Mouse (Mus musculus): ENCODE measurements around the gene Lypd5. TPM values are rescaled to one million over a fixed set of nuclear protein-coding genes. Genes with fewer than 3 reads are reported as not detected.

The Lypd5 gene
- polyA plus RNA-seq (2012; ENCODE audit: low replicate concordance), result not detected in 2 replicates

DNA sequence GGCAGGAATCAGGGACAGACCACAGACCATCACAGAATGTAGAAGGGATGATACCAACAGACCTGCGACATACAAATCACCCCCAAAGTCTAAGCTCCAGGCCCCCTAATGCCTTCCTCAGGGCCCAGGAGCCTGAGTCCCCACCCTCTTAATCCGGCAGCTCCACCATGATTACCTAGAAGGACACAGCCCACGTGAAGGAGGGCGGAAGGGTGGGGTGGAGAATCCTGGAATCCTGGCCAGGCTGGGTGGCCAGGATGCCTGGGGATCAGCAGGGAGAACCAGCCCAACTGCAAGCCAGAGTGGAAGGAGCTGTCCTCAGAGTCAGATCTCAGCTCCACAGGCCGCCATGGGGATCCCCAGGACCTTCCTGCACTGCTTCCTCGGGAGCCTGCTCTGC lies at the start of gene Lypd5:
TSS of gene Lypd5 (plus strand) at position 301 of the 400 bp plus-strand sequence.

GRCm38 (mm10) chr7:24300771-24301282 lies 48.2 kb upstream of the Lypd5 start, which contains the start of gene Zfp61:
TSS of gene Zfp61 (minus strand) at chr7:24301232.

DNA sequence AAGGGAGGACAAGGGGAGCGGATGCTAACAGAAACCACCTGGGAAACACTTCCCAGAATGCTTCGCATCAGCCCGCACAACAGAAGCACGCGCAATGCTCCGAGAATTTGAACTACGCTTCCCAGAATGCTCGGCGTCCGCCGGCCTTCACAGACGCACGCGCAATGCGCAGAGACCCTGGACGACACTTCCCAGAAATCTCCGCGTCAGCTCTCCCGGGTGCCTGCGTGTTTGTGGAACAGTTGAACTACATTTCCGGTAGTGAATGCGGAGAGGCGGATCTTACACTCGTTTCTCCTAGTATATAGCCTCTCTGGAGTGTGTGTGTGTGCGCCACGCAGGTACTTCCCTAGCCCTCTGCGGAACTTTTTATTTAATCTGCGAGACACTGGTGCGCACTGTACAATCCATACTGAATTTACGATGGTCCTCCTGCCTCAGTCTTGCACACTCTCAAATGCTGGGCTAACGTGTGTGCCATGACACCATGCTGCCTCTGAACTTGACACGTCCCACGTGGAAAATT lies 32.4 kb upstream of the Lypd5 start, which contains the start of gene Zfp94:
TSS of gene Zfp94 (minus strand) at position 100 of the 526 bp plus-strand sequence.

GRCm38 (mm10) chr7:24333304-24333986 lies 15.6 kb upstream of the Lypd5 start, which contains the start of gene Tescl:
TSS of gene Tescl (minus strand) at chr7:24333936.

GRCm38 (mm10) chr7:24369731-24370541 lies 20.9 kb downstream of the Lypd5 start, which contains the start of gene Kcnn4:
TSS of gene Kcnn4 (plus strand) at chr7:24370263.

GRCm38 (mm10) chr7:24399256-24400081 lies 50.5 kb downstream of the Lypd5 start, which contains the start of gene Smg9:
TSS of gene Smg9 (plus strand) at chr7:24399619.

Other genes with a start within 250 kb of the Lypd5 start
- 0.11 and 0.33 TPM in 2 replicates for gene Zfp112, start 236.9 kb upstream of the Lypd5 start, polyA plus RNA-seq (2012; ENCODE audit: low replicate concordance)
- gene Zfp235, start 215.0 kb upstream of the Lypd5 start, polyA plus RNA-seq (2012; ENCODE audit: low replicate concordance), result 0.20 and 0.44 TPM in 2 replicates
- 0.41 TPM in 1 of 2 replicates, not detected in the other for gene Zfp114, start 174.1 kb upstream of the Lypd5 start, polyA plus RNA-seq (2012; ENCODE audit: low replicate concordance)
- not detected in 2 replicates for gene Zfp111, start 137.8 kb upstream of the Lypd5 start, polyA plus RNA-seq (2012; ENCODE audit: low replicate concordance)
- gene Zfp109, start 111.6 kb upstream of the Lypd5 start, polyA plus RNA-seq (2012; ENCODE audit: low replicate concordance), result 0.56 TPM in 1 of 2 replicates, not detected in the other
- gene Zfp108, start 94.4 kb upstream of the Lypd5 start, polyA plus RNA-seq (2012; ENCODE audit: low replicate concordance), result not detected in 2 replicates
- gene Zfp93, start 78.8 kb upstream of the Lypd5 start, polyA plus RNA-seq (2012; ENCODE audit: low replicate concordance), result 0.33 and 0.41 TPM in 2 replicates
- 1.4 and 3.6 TPM in 2 replicates for gene Zfp61, start 48.0 kb upstream of the Lypd5 start, polyA plus RNA-seq (2012; ENCODE audit: low replicate concordance)
- gene Zfp94, start 32.5 kb upstream of the Lypd5 start, polyA plus RNA-seq (2012; ENCODE audit: low replicate concordance), result 1.3 and 1.9 TPM in 2 replicates
- gene Tescl, start 15.3 kb upstream of the Lypd5 start, polyA plus RNA-seq (2012; ENCODE audit: low replicate concordance), result not detected in 2 replicates
- gene Kcnn4, start 21.1 kb downstream of the Lypd5 start, polyA plus RNA-seq (2012; ENCODE audit: low replicate concordance), result 200 and 304 TPM in 2 replicates
- gene Smg9, start 50.4 kb downstream of the Lypd5 start, polyA plus RNA-seq (2012; ENCODE audit: low replicate concordance), result 75.6 and 251 TPM in 2 replicates
- not detected in 2 replicates for gene Irgc1, start 103.1 kb downstream of the Lypd5 start, polyA plus RNA-seq (2012; ENCODE audit: low replicate concordance)
- 37.3 and 49.5 TPM in 2 replicates for gene Plaur, start 113.3 kb downstream of the Lypd5 start, polyA plus RNA-seq (2012; ENCODE audit: low replicate concordance)
- 4.2 and 15.4 TPM in 2 replicates for gene Cadm4, start 132.8 kb downstream of the Lypd5 start, polyA plus RNA-seq (2012; ENCODE audit: low replicate concordance)
- 13.1 and 23.9 TPM in 2 replicates for gene Zfp428, start 157.8 kb downstream of the Lypd5 start, polyA plus RNA-seq (2012; ENCODE audit: low replicate concordance)
- gene AC161166.1, start 163.3 kb downstream of the Lypd5 start, polyA plus RNA-seq (2012; ENCODE audit: low replicate concordance), result not detected in 2 replicates
- gene Irgq, start 181.5 kb downstream of the Lypd5 start, polyA plus RNA-seq (2012; ENCODE audit: low replicate concordance), result 8.4 and 8.9 TPM in 2 replicates
- gene Pinlyp, start 196.9 kb downstream of the Lypd5 start, polyA plus RNA-seq (2012; ENCODE audit: low replicate concordance), result not detected in 2 replicates
- 117 and 588 TPM in 2 replicates for gene Xrcc1, start 197.1 kb downstream of the Lypd5 start, polyA plus RNA-seq (2012; ENCODE audit: low replicate concordance)
- gene Ethe1, start 238.3 kb downstream of the Lypd5 start, polyA plus RNA-seq (2012; ENCODE audit: low replicate concordance), result 11.9 and 12.2 TPM in 2 replicates
- gene Zfp575, start 238.4 kb downstream of the Lypd5 start, polyA plus RNA-seq (2012; ENCODE audit: low replicate concordance), result 0.47 and 1.9 TPM in 2 replicates